Mouse (Mus musculus): ENCODE measurements around the gene C1qtnf2. TPM values are rescaled to one million over a fixed set of nuclear protein-coding genes. Genes with fewer than 3 reads are reported as not detected.

Gene C1qtnf2
- polyA plus RNA-seq, 1 experiment = not detected

GRCm38 (mm10) chr11:43441121-43441520, 33.0 kb upstream of the C1qtnf2 start:
- Histone ChIP-seq H3K4me1 (ENCODE audit: control insufficient read depth, insufficient read depth, low read length) (no peaks in the 10 kb centered on the region), H3K27ac (ENCODE audit: control insufficient read depth, insufficient read depth, low read depth, low read length, poor library complexity) (no peak overlapping the region), H3K4me3 (replicated peaks; ENCODE audit: control insufficient read depth, low read depth, low read length) (no peak overlapping the region)
- TF ChIP-seq CTCF (IDR thresholded peaks at IDR 0.05; ENCODE audit: control insufficient read depth, insufficient read depth, low read length) (no peak), POLR2A (IDR thresholded peaks at IDR 0.05; ENCODE audit: borderline replicate concordance, control insufficient read depth, low read depth, low read length) (no peak)
- 92% methylated on average over 10 of the region's 10 CpGs for WGBS

GRCm38 (mm10) chr11:43443183-43443582, 30.9 kb upstream of the C1qtnf2 start:
- no peak for TF ChIP-seq CTCF (IDR thresholded peaks at IDR 0.05; ENCODE audit: control insufficient read depth, insufficient read depth, low read length)
- no peak for TF ChIP-seq POLR2A (IDR thresholded peaks at IDR 0.05; ENCODE audit: borderline replicate concordance, control insufficient read depth, low read depth, low read length)
- WGBS = 93% methylated on average over 13 of the region's 13 CpGs
- Histone ChIP-seq H3K4me3 (replicated peaks; ENCODE audit: control insufficient read depth, low read depth, low read length) (no peak overlapping the region), H3K27ac (ENCODE audit: control insufficient read depth, insufficient read depth, low read depth, low read length, poor library complexity) (no peak overlapping the region), H3K4me1 (ENCODE audit: control insufficient read depth, insufficient read depth, low read length) (no peaks in the 10 kb centered on the region)

DNA sequence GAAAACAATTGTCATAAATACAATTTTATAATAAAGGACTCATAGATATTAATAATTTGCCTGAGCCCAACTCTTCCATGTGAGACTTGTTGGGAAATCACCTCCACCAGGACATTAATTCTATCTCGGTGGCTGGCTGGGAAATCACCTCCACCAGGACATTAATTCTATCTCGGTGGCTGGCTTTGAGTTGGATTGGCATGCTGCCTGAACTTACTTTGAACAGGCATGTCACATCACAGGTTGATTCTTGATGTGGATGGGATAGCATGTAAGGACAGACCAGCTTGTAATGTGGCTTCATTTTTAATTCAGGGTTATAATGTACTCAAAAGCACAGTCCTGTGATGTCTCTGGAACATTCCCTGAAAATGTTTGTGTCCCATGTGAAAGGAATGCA, 24.2 kb upstream of the C1qtnf2 start:
- no peak overlapping the region for H3K27ac ChIP-seq (ENCODE audit: control insufficient read depth, insufficient read depth, low read depth, low read length, poor library complexity)
- 77% methylated on average over 2 of the region's 2 CpGs for WGBS
- no peak for TF ChIP-seq CTCF (IDR thresholded peaks at IDR 0.05; ENCODE audit: control insufficient read depth, insufficient read depth, low read length)
- TF ChIP-seq POLR2A (IDR thresholded peaks at IDR 0.05; ENCODE audit: borderline replicate concordance, control insufficient read depth, low read depth, low read length) = no peak
- no peaks in the 10 kb centered on the region; the same call in 1 of the 2 replicates for H3K4me1 ChIP-seq (ENCODE audit: control insufficient read depth, insufficient read depth, low read length)
- no peak overlapping the region for H3K4me3 ChIP-seq (replicated peaks; ENCODE audit: control insufficient read depth, low read depth, low read length)

GRCm38 (mm10) chr11:43451322-43451721, 22.8 kb upstream of the C1qtnf2 start:
- Histone ChIP-seq H3K4me3 (replicated peaks; ENCODE audit: control insufficient read depth, low read depth, low read length) (no peak overlapping the region), H3K4me1 (ENCODE audit: control insufficient read depth, insufficient read depth, low read length) (no peaks in the 10 kb centered on the region; the same call in 1 of the 2 replicates), H3K27ac (ENCODE audit: control insufficient read depth, insufficient read depth, low read depth, low read length, poor library complexity) (no peak overlapping the region)
- WGBS = 30% methylated on average over 4 of the region's 4 CpGs
- TF ChIP-seq POLR2A (IDR thresholded peaks at IDR 0.05; ENCODE audit: borderline replicate concordance, control insufficient read depth, low read depth, low read length) = no peak
- no peak for TF ChIP-seq CTCF (IDR thresholded peaks at IDR 0.05; ENCODE audit: control insufficient read depth, insufficient read depth, low read length)

GRCm38 (mm10) chr11:43452266-43452665, 21.8 kb upstream of the C1qtnf2 start:
- no peak for TF ChIP-seq CTCF (IDR thresholded peaks at IDR 0.05; ENCODE audit: control insufficient read depth, insufficient read depth, low read length)
- no peak overlapping the region for H3K4me3 ChIP-seq (replicated peaks; ENCODE audit: control insufficient read depth, low read depth, low read length)
- H3K4me1 ChIP-seq (ENCODE audit: control insufficient read depth, insufficient read depth, low read length) = no peaks in the 10 kb centered on the region; the same call in 1 of the 2 replicates
- 79% methylated on average over 2 of the region's 2 CpGs for WGBS
- no peak overlapping the region for H3K27ac ChIP-seq (ENCODE audit: control insufficient read depth, insufficient read depth, low read depth, low read length, poor library complexity)

DNA sequence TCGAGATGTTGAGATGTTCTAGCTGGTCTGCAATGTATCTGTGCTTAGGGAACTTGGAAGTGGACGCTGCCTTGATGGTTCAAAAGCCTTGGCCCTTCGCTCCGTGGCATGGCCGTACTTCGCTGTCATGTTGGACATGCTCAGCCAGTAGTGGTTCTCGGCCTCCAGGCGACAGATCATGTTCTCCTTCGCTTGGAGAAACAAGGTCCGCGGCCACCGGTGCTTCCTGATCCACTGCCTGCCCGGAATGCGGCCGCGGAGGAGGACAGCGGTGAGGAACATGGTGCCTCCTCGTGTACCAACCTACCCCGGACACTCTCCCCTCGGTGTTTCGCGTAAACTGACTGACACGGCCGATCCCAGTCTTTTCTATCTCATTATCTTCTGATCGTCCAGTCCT, 10.9 kb upstream of the C1qtnf2 start:
- TF ChIP-seq POLR2A (IDR thresholded peaks at IDR 0.05; ENCODE audit: borderline replicate concordance, control insufficient read depth, low read depth, low read length) (no peak), CTCF (IDR thresholded peaks at IDR 0.05; ENCODE audit: control insufficient read depth, insufficient read depth, low read length) (no peak)
- 86% methylated on average over 25 of the region's 25 CpGs for WGBS

GRCm38 (mm10) chr11:43470118-43470517, 4.0 kb upstream of the C1qtnf2 start:
- no peak overlapping the region for H3K4me3 ChIP-seq (replicated peaks; ENCODE audit: control insufficient read depth, low read depth, low read length)
- WGBS = 21% methylated on average over 5 of the region's 5 CpGs
- TF ChIP-seq POLR2A (IDR thresholded peaks at IDR 0.05; ENCODE audit: borderline replicate concordance, control insufficient read depth, low read depth, low read length) = no peak
- no peak for TF ChIP-seq CTCF (IDR thresholded peaks at IDR 0.05; ENCODE audit: control insufficient read depth, insufficient read depth, low read length)

More for the DNA sequence above, 10.9 kb upstream of the C1qtnf2 start:
- Histone ChIP-seq H3K4me1 (ENCODE audit: control insufficient read depth, insufficient read depth, low read length) (no peaks in the 10 kb centered on the region), H3K4me3 (replicated peaks; ENCODE audit: control insufficient read depth, low read depth, low read length) (no peak overlapping the region), H3K27ac (ENCODE audit: control insufficient read depth, insufficient read depth, low read depth, low read length, poor library complexity) (no peak overlapping the region)

GRCm38 (mm10) chr11:43470881-43471820, 2.9 kb upstream of the C1qtnf2 start:
- H3K27ac ChIP-seq (ENCODE audit: control insufficient read depth, insufficient read depth, low read depth, low read length, poor library complexity) = no peak overlapping the region
- WGBS = 71% methylated on average over 6 of the region's 6 CpGs
- no peak overlapping the region for H3K4me3 ChIP-seq (replicated peaks; ENCODE audit: control insufficient read depth, low read depth, low read length)
- TF ChIP-seq POLR2A (IDR thresholded peaks at IDR 0.05; ENCODE audit: borderline replicate concordance, control insufficient read depth, low read depth, low read length) (no peak), CTCF (IDR thresholded peaks at IDR 0.05; ENCODE audit: control insufficient read depth, insufficient read depth, low read length) (no peak)
- no peaks in the 10 kb centered on the region for H3K4me1 ChIP-seq (ENCODE audit: control insufficient read depth, insufficient read depth, low read length)

More at GRCm38 (mm10) chr11:43470118-43470517, 4.0 kb upstream of the C1qtnf2 start:
- H3K27ac ChIP-seq (ENCODE audit: control insufficient read depth, insufficient read depth, low read depth, low read length, poor library complexity) = no peak overlapping the region
- H3K4me1 ChIP-seq (ENCODE audit: control insufficient read depth, insufficient read depth, low read length) = no peaks in the 10 kb centered on the region
